Mouse (Mus musculus) ES-E14 (cell line): ENCODE measurements at regions not wholly inside any gene's neighbourhood (a gene's known extent, or its start where the extent isn't known, plus 50 kb on each side); places are given as distances from the start of the nearest gene placed in this dataset.

ENCODE experiments used
- DNase-seq: peaks from one replicate; pipeline ENCODE4 v3.0.0-alpha.2; 2013; ENCODE audit warnings: low read depth, low spot score
- H3K27ac ChIP-seq: 2 replicates; pipeline ENCODE4 v1.5.1; 2012; ENCODE audit warnings: low read depth, mild to moderate bottlenecking, low read length, moderate library complexity, mixed read lengths; ENCODE audit not compliant: poor library complexity, insufficient read depth, severe bottlenecking
- H3K36me3 ChIP-seq: 2 replicates; pipeline ENCODE4 v1.6.1; 2012; ENCODE audit warnings: mild to moderate bottlenecking, low read length, moderate library complexity, mixed read lengths; ENCODE audit not compliant: control insufficient read depth, poor library complexity, insufficient read depth, severe bottlenecking
- H3K4me1 ChIP-seq, 2 experiments: fragments of 150-350 bp in 1 of 2; sonication (generic) in 1 of 2; 2 replicates each; pipeline ENCODE4 v1.6.1; 2012; ENCODE audit warnings: low read length in 2 of 2, mild to moderate bottlenecking in 1 of 2, mixed read lengths in 1 of 2; ENCODE audit not compliant: control insufficient read depth in 2 of 2, insufficient read depth in 2 of 2, poor library complexity in 1 of 2
- H3K4me3 ChIP-seq, 2 experiments: fragments of 150-350 bp in 1 of 2; sonication (generic) in 1 of 2; 2 replicates each; pipeline ENCODE4 v1.5.1; 2012; ENCODE audit warnings: low read length in 2 of 2, low read depth in 1 of 2, mild to moderate bottlenecking in 1 of 2, mixed read lengths in 1 of 2; ENCODE audit not compliant: insufficient read depth in 1 of 2, poor library complexity in 1 of 2, severe bottlenecking in 1 of 2
- H3K9ac ChIP-seq: 2 replicates; pipeline ENCODE4 v1.6.1; 2012; ENCODE audit warnings: low read depth, mild to moderate bottlenecking, low read length, mixed read lengths; ENCODE audit not compliant: poor library complexity, insufficient read depth, severe bottlenecking
- H3K9me3 ChIP-seq: fragments of 150-350 bp; sonication (generic); 2 replicates; pipeline ENCODE4 v1.6.1; 2012; ENCODE audit warnings: low read depth, mild to moderate bottlenecking, low read length; ENCODE audit not compliant: control insufficient read depth, insufficient read depth
- CHD2 ChIP-seq: IDR thresholded peaks from 2 replicates; pipeline ENCODE4 v1.6.1; 2014; ENCODE audit warnings: mild to moderate bottlenecking, low read depth, low read length, inconsistent platforms
- HCFC1 ChIP-seq: IDR thresholded peaks from 2 replicates; pipeline ENCODE4 v1.6.1; 2012; ENCODE audit warnings: low read length, inconsistent platforms, borderline replicate concordance; ENCODE audit not compliant: insufficient read depth
- MAFK ChIP-seq: IDR thresholded peaks from 2 replicates; pipeline ENCODE4 v1.6.1; 2014; ENCODE audit warnings: mild to moderate bottlenecking, low read depth, low read length, inconsistent platforms; ENCODE audit not compliant: insufficient read depth
- ZC3H11A ChIP-seq: IDR thresholded peaks from 2 replicates; pipeline ENCODE4 v1.6.1; 2012; ENCODE audit warnings: low read depth, mild to moderate bottlenecking, inconsistent platforms, low read length, borderline replicate concordance
- ZNF384 ChIP-seq: IDR thresholded peaks from 2 replicates; pipeline ENCODE4 v1.6.1; 2012; ENCODE audit warnings: low read depth, low read length, inconsistent platforms
- in situ Hi-C, 2 experiments: fragments of 600-800 bp; cut with MboI; formaldehyde crosslinking; loops; one replicate each; pipeline ENCODE4 v1.15.1; 2025; ENCODE audit warnings: low sequenced_read_pairs in 2 of 2, inconsistent platforms in 1 of 2; ENCODE audit not compliant: unreplicated experiment in 2 of 2

GRCm38 (mm10) chr13:83084948-83085347 is 418.9 kb upstream of the Mef2c start:
- TF ChIP-seq MAFK (no peak), ZC3H11A (no peak), ZNF384 (no peak), HCFC1 (no peak), CHD2 (no peak)
- Histone ChIP-seq H3K9me3 (no peaks in the 10 kb centered on the region), H3K4me3 (no peak overlapping the region), H3K4me1 (no peaks in the 10 kb centered on the region), H3K36me3 (no peaks in the 10 kb centered on the region), H3K27ac (no peak overlapping the region), H3K9ac (no peak overlapping the region)
- in situ Hi-C loops = no loop called here
- no peak for DNase-seq

- Histone ChIP-seq H3K4me1 (no peaks in the 10 kb centered on the region), H3K27ac (no peak overlapping the region), H3K4me3 (no peak overlapping the region), H3K9me3 (no peaks in the 10 kb centered on the region), H3K36me3 (no peaks in the 10 kb centered on the region), H3K9ac (no peak overlapping the region)
- TF ChIP-seq ZNF384 = no peak
- no peak for TF ChIP-seq ZC3H11A
- no peak for TF ChIP-seq HCFC1
- no peak for TF ChIP-seq MAFK
- TF ChIP-seq CHD2 = no peak
- no peak for DNase-seq
- in situ Hi-C loops = no loop called here
Measured at GRCm38 (mm10) chr13:83099908-83100307, 403.9 kb upstream of the Mef2c start.

DNA sequence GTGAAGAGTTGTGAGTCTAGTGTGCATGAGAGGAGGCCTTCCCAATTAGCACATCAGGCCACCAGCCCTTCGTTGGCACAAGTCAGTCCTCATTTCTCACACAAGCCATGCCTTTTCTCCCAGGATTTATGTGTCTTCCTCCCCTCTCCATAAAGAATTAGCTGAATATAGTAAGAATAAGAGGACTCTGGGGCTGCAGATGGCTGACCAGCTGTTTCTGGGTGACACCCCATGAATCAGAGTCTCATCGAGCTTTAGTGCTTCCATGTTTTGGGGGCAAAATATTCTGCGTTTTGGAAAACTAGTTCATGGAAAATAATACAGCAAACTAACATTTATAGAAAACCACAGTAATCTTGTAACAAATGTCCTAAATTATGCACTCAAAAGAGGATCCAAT is 393.2 kb upstream of the Mef2c start:
- Histone ChIP-seq H3K9me3 (no peaks in the 10 kb centered on the region), H3K4me3 (no peak overlapping the region), H3K27ac (no peak overlapping the region), H3K9ac (no peak overlapping the region), H3K4me1 (no peaks in the 10 kb centered on the region), H3K36me3 (no peaks in the 10 kb centered on the region)
- in situ Hi-C loops = no loop called here
- TF ChIP-seq CHD2 = no peak
- no peak for TF ChIP-seq ZC3H11A
- no peak for TF ChIP-seq HCFC1
- TF ChIP-seq ZNF384 = no peak
- TF ChIP-seq MAFK = no peak
- DNase-seq = no peak

GRCm38 (mm10) chr13:83111503-83111902 is 392.3 kb upstream of the Mef2c start:
- Histone ChIP-seq H3K27ac (no peak overlapping the region), H3K4me1 (no peaks in the 10 kb centered on the region), H3K4me3 (no peak overlapping the region), H3K9ac (no peak overlapping the region), H3K9me3 (no peaks in the 10 kb centered on the region), H3K36me3 (no peaks in the 10 kb centered on the region)
- DNase-seq = no peak
- TF ChIP-seq ZC3H11A (no peak), ZNF384 (no peak), CHD2 (no peak), MAFK (no peak), HCFC1 (no peak)
- in situ Hi-C loops = no loop called here

DNA sequence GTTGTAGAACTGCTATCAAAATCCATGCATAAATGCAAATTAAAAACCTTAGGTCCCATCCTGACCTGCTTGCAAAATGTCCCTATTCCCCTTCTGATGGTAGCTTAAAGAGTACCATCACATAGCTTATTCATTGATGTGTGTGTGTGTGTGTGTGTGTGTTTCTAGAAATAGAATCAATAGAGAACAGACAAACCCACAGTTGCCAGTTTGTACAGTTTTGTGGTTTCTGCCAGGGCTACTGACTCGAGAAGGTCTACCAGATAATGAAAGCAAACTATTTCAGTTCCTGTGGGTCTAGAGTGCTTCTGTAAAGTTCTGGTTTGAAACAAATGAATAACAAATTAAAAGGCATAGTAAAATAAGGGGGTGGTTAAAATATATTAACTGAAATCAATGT is 391.5 kb upstream of the Mef2c start:
- H3K9me3 ChIP-seq = no peaks in the 10 kb centered on the region
- DNase-seq = no peak
- in situ Hi-C loops = no loop called here
- no peak overlapping the region for H3K9ac ChIP-seq
- H3K4me3 ChIP-seq = no peak overlapping the region
- TF ChIP-seq MAFK (no peak), HCFC1 (no peak), CHD2 (no peak), ZC3H11A (no peak), ZNF384 (no peak)
- no peaks in the 10 kb centered on the region for H3K4me1 ChIP-seq
- no peaks in the 10 kb centered on the region for H3K36me3 ChIP-seq
- H3K27ac ChIP-seq = no peak overlapping the region
